Mouse (Mus musculus) MEL (cell line): Measurements from ENCODE around the gene Olfr204. TPM values are rescaled to one million over a fixed set of nuclear protein-coding genes. Genes with fewer than 3 reads are reported as not detected.
"Not testable (repeated sequence)": the region's sequence is repeated elsewhere in the genome, so short reads cannot be mapped to it uniquely, and the experiment has no call there.

Experiments
- DNase-seq: peaks from one replicate; pipeline ENCODE4 v3.0.0; 2011; ENCODE audit warnings: low read depth, low spot score
- H3K27ac ChIP-seq: 2 replicates; pipeline ENCODE4 v1.5.1; 2012; ENCODE audit warnings: low read depth, mild to moderate bottlenecking, control low read depth, low read length, moderate library complexity; ENCODE audit not compliant: control insufficient read depth
- H3K27me3 ChIP-seq, 2 experiments: fragments of 150-350 bp in 1 of 2; sonication (generic) in 1 of 2; 2 replicates each; pipeline ENCODE4 v1.6.1; 2012; ENCODE audit warnings: low read length in 2 of 2, mild to moderate bottlenecking in 2 of 2, improper control_type of control experiment in 1 of 2, moderate library complexity in 1 of 2; ENCODE audit not compliant: insufficient read depth in 2 of 2, control insufficient read depth in 1 of 2
- H3K36me3 ChIP-seq, 2 experiments: 2 replicates each; pipeline ENCODE4 v1.6.1; 2012 to 2014; ENCODE audit warnings: low read length in 2 of 2, improper control_type of control experiment in 1 of 2, inconsistent platforms in 1 of 2, mild to moderate bottlenecking in 1 of 2; ENCODE audit not compliant: insufficient read depth in 2 of 2, control insufficient read depth in 1 of 2
- H3K4me1 ChIP-seq, 2 experiments: fragments of 150-350 bp in 1 of 2; sonication (generic) in 1 of 2; 2 replicates each; pipeline ENCODE4 v1.6.1; 2012; ENCODE audit warnings: low read length in 2 of 2, improper control_type of control experiment in 1 of 2, mild to moderate bottlenecking in 1 of 2; ENCODE audit not compliant: insufficient read depth in 2 of 2, control insufficient read depth in 1 of 2
- H3K4me3 ChIP-seq, 2 experiments: fragments of 150-350 bp in 1 of 2; sonication (generic) in 1 of 2; 2 replicates each; pipeline ENCODE4 v1.5.1; 2012; ENCODE audit warnings: low read depth in 2 of 2, low read length in 2 of 2, mild to moderate bottlenecking in 2 of 2, moderate library complexity in 2 of 2, control low read depth in 1 of 2, improper control_type of control experiment in 1 of 2; ENCODE audit not compliant: control insufficient read depth in 1 of 2, insufficient read depth in 1 of 2
- H3K79me2 ChIP-seq: 2 replicates; pipeline ENCODE4 v1.6.1; 2012; ENCODE audit warnings: mild to moderate bottlenecking, low read length, moderate library complexity; ENCODE audit not compliant: control insufficient read depth, poor library complexity, insufficient read depth
- H3K9ac ChIP-seq: 2 replicates; pipeline ENCODE4 v1.6.1; 2012; ENCODE audit warnings: low read depth, mild to moderate bottlenecking, control low read depth, low read length, moderate library complexity; ENCODE audit not compliant: control insufficient read depth, poor library complexity, severe bottlenecking
- H3K9me3 ChIP-seq: fragments of 150-350 bp; sonication (generic); replicated peaks from 2 replicates; pipeline ENCODE4 v1.6.1; 2012; ENCODE audit warnings: mild to moderate bottlenecking, low read length, improper control_type of control experiment, moderate library complexity; ENCODE audit not compliant: insufficient read depth
- BHLHE40 ChIP-seq: IDR thresholded peaks from 2 replicates; pipeline ENCODE4 v1.6.1; 2012; ENCODE audit warnings: low read depth, mild to moderate bottlenecking, inconsistent platforms, low read length, improper control_type of control experiment, borderline replicate concordance
- CHD2 ChIP-seq: IDR thresholded peaks from 2 replicates; pipeline ENCODE4 v1.6.1; 2011; ENCODE audit warnings: low read length, improper control_type of control experiment
- EP300 ChIP-seq, 2 experiments: IDR thresholded peaks; 2 replicates each; pipeline ENCODE4 v1.6.1; 2011; ENCODE audit warnings: improper control_type of control experiment in 2 of 2, low read length in 2 of 2, low read depth in 1 of 2, mild to moderate bottlenecking in 1 of 2
- ETS1 ChIP-seq: IDR thresholded peaks from 2 replicates; pipeline ENCODE4 v1.6.1; 2012; ENCODE audit warnings: low read depth, mild to moderate bottlenecking, inconsistent platforms, low read length, improper control_type of control experiment, moderate library complexity
- GATA1 ChIP-seq: IDR thresholded peaks from 2 replicates; pipeline ENCODE4 v1.6.1; 2011; ENCODE audit warnings: low read depth, low read length, improper control_type of control experiment
- HCFC1 ChIP-seq: IDR thresholded peaks from 2 replicates; pipeline ENCODE4 v1.6.1; 2012; ENCODE audit warnings: low read depth, mild to moderate bottlenecking, inconsistent platforms, low read length, improper control_type of control experiment, moderate library complexity
- JUND ChIP-seq: IDR thresholded peaks from 2 replicates; pipeline ENCODE4 v1.6.1; 2011; ENCODE audit warnings: low read depth, mild to moderate bottlenecking, improper control_type of control experiment, low read length
- KAT2A ChIP-seq: conservative IDR thresholded peaks from 2 replicates; pipeline ENCODE4 v1.6.1; 2012; ENCODE audit warnings: low read depth, low read length, improper control_type of control experiment, inconsistent platforms
- MAX ChIP-seq: IDR thresholded peaks from 2 replicates; pipeline ENCODE4 v1.6.1; 2011; ENCODE audit warnings: low read length, improper control_type of control experiment
- MEF2A ChIP-seq: IDR thresholded peaks from 2 replicates; pipeline ENCODE4 v1.6.1; 2014; ENCODE audit warnings: low read depth, mild to moderate bottlenecking, inconsistent platforms, low read length, improper control_type of control experiment; ENCODE audit not compliant: poor library complexity, insufficient replicate concordance, severe bottlenecking; ENCODE audit errors: extremely low read depth
- MXI1 ChIP-seq: IDR thresholded peaks from 2 replicates; pipeline ENCODE4 v1.6.1; 2011; ENCODE audit warnings: mild to moderate bottlenecking, low read depth, low read length, improper control_type of control experiment
- MYC ChIP-seq: IDR thresholded peaks from 2 replicates; pipeline ENCODE4 v1.6.1; 2011; ENCODE audit warnings: low read depth, mild to moderate bottlenecking, low read length, improper control_type of control experiment, moderate library complexity
- POLR2A ChIP-seq, 2 experiments: IDR thresholded peaks; 2 replicates each; pipeline ENCODE4 v1.6.1; 2011 to 2012; ENCODE audit warnings: low read length in 2 of 2, mild to moderate bottlenecking in 2 of 2, control low read depth in 1 of 2, improper control_type of control experiment in 1 of 2, low read depth in 1 of 2, moderate library complexity in 1 of 2; ENCODE audit not compliant: control insufficient read depth in 1 of 2, insufficient read depth in 1 of 2, poor library complexity in 1 of 2
- POLR2AphosphoS2 ChIP-seq: IDR thresholded peaks from 2 replicates; pipeline ENCODE4 v1.6.1; 2011; ENCODE audit warnings: low read length, improper control_type of control experiment
- POLR2AphosphoS5 ChIP-seq: IDR thresholded peaks from 2 replicates; pipeline ENCODE4 v1.6.1; 2012; ENCODE audit warnings: low read depth, borderline replicate concordance, mild to moderate bottlenecking, inconsistent platforms, low read length, moderate library complexity, mixed read lengths
- RCOR1 ChIP-seq: IDR thresholded peaks from 2 replicates; pipeline ENCODE4 v1.6.1; 2012; ENCODE audit warnings: low read depth, mild to moderate bottlenecking, inconsistent platforms, low read length, improper control_type of control experiment
- SIN3A ChIP-seq: IDR thresholded peaks from 2 replicates; pipeline ENCODE4 v1.6.1; 2012; ENCODE audit warnings: low read length, improper control_type of control experiment, inconsistent platforms
- TAL1 ChIP-seq: IDR thresholded peaks from 2 replicates; pipeline ENCODE4 v1.6.1; 2012; ENCODE audit warnings: mild to moderate bottlenecking, inconsistent platforms, low read length, moderate library complexity, mixed read lengths
- UBTF ChIP-seq: IDR thresholded peaks from 2 replicates; pipeline ENCODE4 v1.6.1; 2012; ENCODE audit warnings: low read depth, mild to moderate bottlenecking, inconsistent platforms, low read length, improper control_type of control experiment, moderate library complexity, borderline replicate concordance; ENCODE audit not compliant: insufficient read depth
- USF1 ChIP-seq: IDR thresholded peaks from 2 replicates; pipeline ENCODE4 v1.6.1; 2014; ENCODE audit warnings: low read depth, mild to moderate bottlenecking, inconsistent platforms, low read length, improper control_type of control experiment, moderate library complexity
- ZC3H11A ChIP-seq: IDR thresholded peaks from 2 replicates; pipeline ENCODE4 v1.6.1; 2012; ENCODE audit warnings: low read depth, mild to moderate bottlenecking, inconsistent platforms, low read length, improper control_type of control experiment
- ZMIZ1 ChIP-seq: IDR thresholded peaks from 2 replicates; pipeline ENCODE4 v1.6.1; 2012; ENCODE audit warnings: low read depth, mild to moderate bottlenecking, inconsistent platforms, low read length, improper control_type of control experiment, moderate library complexity
- ZNF384 ChIP-seq: IDR thresholded peaks from 2 replicates; pipeline ENCODE4 v1.6.1; 2012; ENCODE audit warnings: low read depth, mild to moderate bottlenecking, inconsistent platforms, low read length, improper control_type of control experiment
- polyA plus RNA-seq, 2 experiments: library from polyadenylated mRNA; stranded (reverse) in 1 of 2; unstranded in 1 of 2; fragments of >175 nt in 1 of 2; fragments of >200 nt in 1 of 2; gene quantifications; 2 replicates each; pipeline versions ENCODE4 v1.2.1 to v1.2.4; 2012; ENCODE audit warnings: low replicate concordance in 2 of 2, low read depth in 1 of 2; ENCODE audit not compliant: insufficient read length in 2 of 2, insufficient read depth in 1 of 2, missing spikeins in 1 of 2
- total RNA-seq: library from RNA; depleted of rRNA; stranded (reverse); fragments of 300-350 nt; gene quantifications from 2 replicates; pipeline ENCODE4 v1.2.3, GENCODE M21; 2012

The Olfr204 gene
- total and polyA plus RNA-seq, 3 experiments, result not detected

- Histone ChIP-seq H3K36me3 (no peaks in the 10 kb centered on the region), H3K9me3 (no peaks in the 10 kb centered on the region)
- TF ChIP-seq MAX (no peak), POLR2AphosphoS5 (no peak), ETS1 (no peak), JUND (no peak), POLR2AphosphoS2 (no peak), BHLHE40 (no peak), HCFC1 (no peak), UBTF (no peak), TAL1 (no peak), SIN3A (no peak), ZNF384 (no peak)
Measured at GRCm38 (mm10) chr16:59331038-59331437, 13.0 kb upstream of the Olfr204 start, which contains the start of gene Olfr205. Gene Olfr205, minus strand, starts transcription at chr16:59331138.

GRCm38 (mm10) chr16:59323262-59323661 is 5.2 kb upstream of the Olfr204 start:
- not testable (repeated sequence) for H3K4me1 ChIP-seq, H3K79me2 ChIP-seq, H3K9ac ChIP-seq, H3K36me3 ChIP-seq, H3K27me3 ChIP-seq, H3K4me3 ChIP-seq, H3K9me3 ChIP-seq, H3K27ac ChIP-seq
- peak; percentile 52 for DNase-seq
- TF ChIP-seq ZNF384 (peak; percentile 65), EP300 (IDR thresholded peaks at IDR 0.05; ENCODE audit: low read depth in 1 of 2, low read length in 2 of 2) (peak; percentile 20 to 46; a peak in 2 of 4 replicates), MYC (0 out of 2 replicates have a peak, but pooled peaks have one; percentile 26)

More at GRCm38 (mm10) chr16:59331038-59331437, 13.0 kb upstream of the Olfr204 start, which contains the start of gene Olfr205:
- H3K4me3 ChIP-seq, result no peak within 1 kb of the TSS
- no peak within 1 kb of the TSS for H3K9ac ChIP-seq
- no peaks in the 10 kb centered on the region for H3K79me2 ChIP-seq
- no peak within 1 kb of the TSS for H3K27ac ChIP-seq
- no peak for DNase-seq
- no peaks in the 10 kb centered on the region for H3K4me1 ChIP-seq
- no peaks in the 10 kb centered on the region for H3K27me3 ChIP-seq

- Histone ChIP-seq H3K4me3 (no peak within 1 kb of the TSS), H3K36me3 (no peaks in the 10 kb centered on the region), H3K4me1 (no peaks in the 10 kb centered on the region), H3K27ac (no peak within 1 kb of the TSS), H3K27me3 (no peaks in the 10 kb centered on the region), H3K9me3 (no peaks in the 10 kb centered on the region), H3K9ac (no peak within 1 kb of the TSS), H3K79me2 (no peaks in the 10 kb centered on the region)
- TF ChIP-seq USF1, result no peak
- no peak for TF ChIP-seq MXI1
- TF ChIP-seq HCFC1, result no peak
- TF ChIP-seq POLR2A (IDR thresholded peaks at IDR 0.05; ENCODE audit: control insufficient read depth in 1 of 2, insufficient read depth in 1 of 2, low read depth in 1 of 2, low read length in 2 of 2, poor library complexity in 1 of 2), result no peak
- TF ChIP-seq ZNF384, result no peak
- no peak for TF ChIP-seq UBTF
- TF ChIP-seq MEF2A, result no peak
- no peak for TF ChIP-seq CHD2
- no peak for TF ChIP-seq POLR2AphosphoS2
- TF ChIP-seq KAT2A, result no peak
- no peak for TF ChIP-seq ZMIZ1
- TF ChIP-seq RCOR1, result no peak
- no peak for TF ChIP-seq GATA1
- TF ChIP-seq ETS1, result no peak
- no peak for TF ChIP-seq ZC3H11A
- no peak for TF ChIP-seq MAX
- DNase-seq, result no peak
Measured at GRCm38 (mm10) chr16:59298581-59298980, 19.5 kb downstream of the Olfr204 start, which contains the start of gene Olfr203. Gene Olfr203, plus strand, starts transcription at chr16:59298881.
